Mouse (Mus musculus): ENCODE measurements around the gene Fastkd3. TPM values are rescaled to one million over a fixed set of nuclear protein-coding genes. Genes with fewer than 3 reads are reported as not detected.

Gene Fastkd3
- polyA plus RNA-seq (2015; fragmentation: Illumina TruSeq; extraction: RNeasy Lipid Tissue Mini Kit (QIAGEN cat#74804); ENCODE audit: insufficient read depth, low replicate concordance) = 16.3 TPM

DNA sequence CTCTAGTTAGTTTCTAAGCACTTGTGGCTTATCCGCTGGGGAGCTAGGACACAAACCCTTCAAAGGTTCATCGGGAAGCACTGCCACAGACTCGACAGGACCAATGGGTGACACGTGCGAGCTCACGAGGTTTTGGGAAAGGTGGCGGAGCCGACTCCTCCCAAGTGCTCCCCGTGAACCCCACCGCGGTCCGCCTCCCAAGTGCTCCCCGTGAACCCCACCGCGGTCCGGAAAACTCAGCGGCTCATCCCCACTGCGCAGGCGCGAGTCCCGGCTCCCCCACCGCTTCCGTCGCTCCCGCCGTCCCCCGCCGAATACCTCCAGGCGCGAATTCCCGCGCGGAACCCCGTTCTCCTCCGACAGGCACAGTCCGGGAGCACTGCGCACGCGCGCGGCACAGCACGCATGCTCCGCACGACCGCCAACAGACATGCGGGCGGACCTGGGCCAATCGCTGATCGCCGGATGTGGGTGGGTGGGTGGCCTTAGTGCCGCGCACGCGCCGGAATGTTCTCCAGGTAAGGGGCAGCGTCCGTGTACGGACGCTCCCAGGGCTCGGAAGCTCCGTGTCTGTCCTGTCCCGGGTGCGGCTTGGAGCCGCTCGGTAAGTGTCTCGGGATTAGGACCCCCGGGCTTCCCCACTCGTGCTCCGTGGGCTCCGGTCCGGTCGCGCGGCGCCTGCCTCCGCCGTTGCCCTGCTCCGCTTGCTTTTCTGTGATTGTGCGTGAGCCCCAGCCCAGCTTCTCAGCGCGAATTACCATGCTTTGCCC is at the start of gene Fastkd3, which contains the start of gene Mtrr:
Gene Fastkd3, plus strand, starts transcription at position 488 of the 770 bp plus-strand sequence.
Gene Mtrr, minus strand, starts transcription at position 403 of the 770 bp plus-strand sequence.

DNA sequence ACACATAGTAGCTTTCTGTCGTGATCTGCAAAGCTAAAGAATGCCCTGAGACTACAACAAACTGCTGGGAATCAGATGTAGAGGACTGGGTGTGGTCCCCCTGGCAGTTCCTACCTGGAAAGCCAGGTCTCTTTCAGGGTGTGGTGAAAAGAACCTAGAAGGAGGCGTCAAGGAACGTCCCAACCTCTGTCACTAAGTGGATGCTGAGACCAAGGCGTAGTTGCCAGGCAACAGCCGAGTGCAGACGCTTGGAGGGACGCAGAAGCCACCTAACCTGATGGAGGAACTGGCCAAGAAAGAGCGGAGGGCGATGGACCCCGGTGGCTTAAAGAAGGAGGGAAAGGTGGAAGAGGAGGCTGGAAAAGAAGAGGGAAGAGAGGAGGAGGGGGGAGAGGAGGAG is 15.2 kb downstream of the Fastkd3 start, which contains the start of gene 1700001L19Rik:
Gene 1700001L19Rik, plus strand, starts transcription at position 223 of the 400 bp plus-strand sequence.

Other genes starting within 250 kb of the Fastkd3 start
- 18.5 TPM for gene Mtrr, start 85 bp upstream of the Fastkd3 start, polyA plus RNA-seq (2015; fragmentation: Illumina TruSeq; extraction: RNeasy Lipid Tissue Mini Kit (QIAGEN cat#74804); ENCODE audit: insufficient read depth, low replicate concordance)
- gene 1700001L19Rik, start 15.2 kb downstream of the Fastkd3 start, polyA plus RNA-seq (2015; fragmentation: Illumina TruSeq; extraction: RNeasy Lipid Tissue Mini Kit (QIAGEN cat#74804); ENCODE audit: insufficient read depth, low replicate concordance) = not detected

All from spleen, adult 10 weeks (tissue).